Mouse (Mus musculus) stomach, embryonic 16.5 days (tissue): ENCODE data around the gene Flnb. TPM values are rescaled to one million over a fixed set of nuclear protein-coding genes. Genes with fewer than 3 reads are reported as not detected.

Experiments used
- ATAC-seq: fragments of 200-750 bp; cut with Nextera tagmentation; 2 replicates; pipeline ENCODE4 v1.8.0; 2017; ENCODE audit warnings: moderate number of reproducible peaks, moderate TSS enrichment; ENCODE audit not compliant: insufficient read depth, low FRiP score
- H3K27ac ChIP-seq: fragments of 300-500 bp; sonication (generic); 2 replicates; pipeline ENCODE4 v1.5.1; 2014; ENCODE audit warnings: low read length
- H3K27me3 ChIP-seq: fragments of 300-500 bp; sonication (generic); 2 replicates; pipeline ENCODE4 v1.6.1; 2014; ENCODE audit warnings: low read length, control low read depth, mixed read lengths; ENCODE audit not compliant: control insufficient read depth, insufficient read depth
- H3K36me3 ChIP-seq: fragments of 300-500 bp; sonication (generic); 2 replicates; pipeline ENCODE4 v1.6.1; 2014; ENCODE audit warnings: low read length; ENCODE audit not compliant: control insufficient read depth, insufficient read depth
- H3K4me1 ChIP-seq: fragments of 300-500 bp; sonication (generic); 2 replicates; pipeline ENCODE4 v1.6.1; 2014; ENCODE audit warnings: low read length, control low read depth, mixed read lengths; ENCODE audit not compliant: control insufficient read depth, insufficient read depth
- H3K4me2 ChIP-seq: fragments of 300-500 bp; sonication (generic); 2 replicates; pipeline ENCODE4 v1.6.1; 2014; ENCODE audit warnings: low read depth, low read length, mixed read lengths
- H3K4me3 ChIP-seq: fragments of 300-500 bp; sonication (generic); replicated peaks from 2 replicates; pipeline ENCODE4 v1.5.1; 2014; ENCODE audit warnings: mild to moderate bottlenecking, low read length
- H3K9ac ChIP-seq: fragments of 300-500 bp; sonication (generic); 2 replicates; pipeline ENCODE4 v1.6.1; 2014; ENCODE audit warnings: low read length
- H3K9me3 ChIP-seq: fragments of 300-500 bp; sonication (generic); replicated peaks from 2 replicates; pipeline ENCODE4 v1.6.1; 2016; ENCODE audit warnings: low read length, control low read depth; ENCODE audit not compliant: control insufficient read depth
- WGBS: fragments of 180-500 bp; shearing (Covaris S2); extraction: QIAGEN DNeasy Blood & Tissue Kit; methylation state at CpG from one replicate; pipeline ENCODE4 v1.1.7; 2014; 5-methylcytosine and 5-hydroxymethylcytosine counted together
- polyA plus RNA-seq: library from polyadenylated mRNA; unstranded; fragments of >200 nt; fragmentation: Nextera tagmentation; extraction: Ambion mirVana; gene quantifications from 2 replicates; pipeline ENCODE4 v1.2.1, GENCODE M21; 2015

The Flnb gene
- polyA plus RNA-seq, 1 experiment from 2014 or later, result 25.8 TPM

DNA sequence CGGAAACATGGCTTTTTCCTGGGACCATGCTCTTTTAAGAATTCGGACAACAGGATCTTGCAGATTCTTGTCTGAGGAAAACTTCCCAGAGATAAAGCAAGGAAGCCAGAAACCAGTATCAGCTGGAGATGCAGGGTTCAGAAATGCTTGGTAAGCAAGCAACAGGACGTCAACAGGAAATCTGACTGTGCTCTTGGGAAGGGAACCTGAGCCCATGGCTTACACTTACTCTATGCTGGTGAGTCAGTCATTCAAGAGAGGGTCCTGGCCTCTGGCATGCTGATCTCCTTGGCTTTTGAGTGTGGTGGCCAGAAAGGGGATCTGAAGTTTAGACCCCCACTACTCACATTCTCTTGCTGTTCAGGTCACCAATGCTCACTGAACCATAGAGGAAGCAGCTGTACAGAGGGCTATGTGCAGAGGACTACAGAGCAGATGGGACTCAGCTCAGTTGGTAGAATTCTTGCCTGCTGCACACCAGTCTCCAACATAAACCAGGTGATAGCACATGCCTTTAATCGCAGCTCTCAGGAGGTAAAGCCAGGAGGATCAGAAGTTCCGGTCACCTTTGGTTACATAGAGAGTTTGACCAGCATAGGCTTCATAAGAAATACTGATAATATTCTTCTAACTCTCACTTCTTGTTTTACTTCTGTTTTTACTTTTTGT lies 173.5 kb downstream of the Flnb start:
- no peak for ATAC-seq
- H3K36me3 ChIP-seq, result no peaks in the 10 kb centered on the region
- WGBS, result 83% methylated on average over 5 of the region's 5 CpGs

DNA sequence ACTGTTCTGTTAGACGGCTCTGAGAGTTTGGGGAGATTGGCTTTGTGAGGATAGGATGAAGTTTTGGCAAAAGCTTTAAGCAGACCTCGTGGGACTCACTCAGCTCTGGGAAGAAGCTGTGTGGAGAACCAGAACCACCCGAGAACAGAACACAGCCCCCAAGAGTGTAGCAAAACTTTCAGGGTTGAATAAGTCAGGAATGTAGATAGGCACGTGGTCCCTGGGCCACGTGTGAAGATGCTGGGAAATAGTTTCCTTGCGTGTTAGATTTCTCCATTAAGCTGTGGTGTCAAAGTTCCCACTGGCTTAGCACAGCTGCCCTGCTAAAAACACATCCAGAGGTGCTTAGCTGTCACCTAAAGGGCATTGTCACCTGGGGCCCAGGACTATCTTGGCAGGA lies 174.4 kb downstream of the Flnb start:
- Histone ChIP-seq H3K27ac (no peak overlapping the region), H3K9me3 (no peaks in the 10 kb centered on the region), H3K9ac (no peak overlapping the region), H3K27me3 (no peaks in the 10 kb centered on the region), H3K4me2 (no peak overlapping the region), H3K4me1 (no peaks in the 10 kb centered on the region), H3K36me3 (no peaks in the 10 kb centered on the region), H3K4me3 (no peak overlapping the region)
- ATAC-seq, result no peak
- 54% methylated on average over 6 of the region's 6 CpGs for WGBS

More for the DNA sequence above, 173.5 kb downstream of the Flnb start:
- no peak overlapping the region for H3K9ac ChIP-seq
- H3K27ac ChIP-seq, result no peak overlapping the region
- no peak overlapping the region for H3K4me3 ChIP-seq
- no peak overlapping the region for H3K4me2 ChIP-seq
- no peaks in the 10 kb centered on the region for H3K9me3 ChIP-seq
- no peaks in the 10 kb centered on the region for H3K4me1 ChIP-seq
- H3K27me3 ChIP-seq, result no peaks in the 10 kb centered on the region

DNA sequence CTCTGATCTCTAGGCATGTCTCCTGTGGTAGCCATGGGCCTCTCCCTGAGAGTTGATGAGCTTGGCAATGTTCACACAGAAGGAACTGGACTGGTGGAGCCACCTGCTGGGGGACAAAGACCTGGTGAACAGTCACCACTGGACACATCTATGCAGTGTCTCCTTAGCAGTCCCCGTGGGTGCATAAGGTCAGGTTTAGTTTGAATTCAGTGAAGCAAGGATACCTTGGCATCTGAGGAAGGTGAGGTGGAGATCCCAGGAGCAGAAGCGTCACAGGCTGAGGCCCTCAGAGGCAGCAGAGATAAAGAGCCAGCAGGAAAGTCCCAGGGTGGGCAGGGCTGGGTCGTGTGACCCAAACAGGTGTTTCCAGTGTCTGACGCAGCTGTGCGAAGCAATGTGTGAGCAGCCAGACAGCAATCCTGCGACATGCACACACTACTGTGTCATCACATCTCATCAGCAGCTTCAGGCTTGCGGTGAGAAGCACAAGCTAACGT lies 176.6 kb downstream of the Flnb start, which contains the start of gene Dnase1l3:
Gene Dnase1l3, minus strand, starts transcription at position 303 of the 497 bp plus-strand sequence.
- peak; percentile 30; the same call in 1 of the 2 replicates for ATAC-seq
- Histone ChIP-seq H3K27me3 (no peaks in the 10 kb centered on the region), H3K4me2 (no peak within 1 kb of the TSS), H3K9me3 (no peaks in the 10 kb centered on the region), H3K36me3 (no peaks in the 10 kb centered on the region), H3K27ac (no peak within 1 kb of the TSS), H3K4me3 (no peak within 1 kb of the TSS), H3K9ac (no peak within 1 kb of the TSS), H3K4me1 (no peaks in the 10 kb centered on the region)
- 49% methylated on average over 8 of the region's 8 CpGs for WGBS

DNA sequence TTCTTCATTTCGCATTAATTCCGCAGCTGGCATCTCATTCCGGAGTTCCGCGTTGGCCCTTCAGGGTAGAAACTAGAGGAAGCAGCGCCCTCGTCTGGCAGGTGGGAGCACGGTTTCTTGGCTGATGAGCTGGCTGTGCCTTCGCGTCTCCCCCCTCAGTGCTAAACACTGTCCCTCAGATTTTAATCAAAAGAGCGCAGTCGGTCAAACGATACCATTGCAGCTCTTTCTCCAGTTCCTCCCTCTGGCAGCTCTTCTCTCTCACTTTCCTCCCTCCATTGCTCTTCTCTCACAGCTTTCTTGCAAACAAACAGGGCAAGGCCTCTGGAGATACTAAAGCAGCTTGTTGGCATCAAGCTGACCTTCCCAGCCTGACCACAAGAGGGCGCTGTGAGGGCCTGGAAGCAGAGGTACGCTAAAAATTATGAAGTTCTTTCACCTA lies 179.5 kb downstream of the Flnb start:
- Histone ChIP-seq H3K36me3 (no peaks in the 10 kb centered on the region), H3K4me2 (peak overlapping the region; percentile 34), H3K27me3 (no peaks in the 10 kb centered on the region), H3K4me1 (no peaks in the 10 kb centered on the region), H3K4me3 (0 out of 2 replicates have a peak overlapping the region, but pooled peaks have one; percentile 3), H3K9ac (peak overlapping the region; percentile 29), H3K9me3 (no peaks in the 10 kb centered on the region), H3K27ac (no peak overlapping the region)
- ATAC-seq, result no peak
- WGBS, result 2% methylated on average over 15 of the region's 15 CpGs

DNA sequence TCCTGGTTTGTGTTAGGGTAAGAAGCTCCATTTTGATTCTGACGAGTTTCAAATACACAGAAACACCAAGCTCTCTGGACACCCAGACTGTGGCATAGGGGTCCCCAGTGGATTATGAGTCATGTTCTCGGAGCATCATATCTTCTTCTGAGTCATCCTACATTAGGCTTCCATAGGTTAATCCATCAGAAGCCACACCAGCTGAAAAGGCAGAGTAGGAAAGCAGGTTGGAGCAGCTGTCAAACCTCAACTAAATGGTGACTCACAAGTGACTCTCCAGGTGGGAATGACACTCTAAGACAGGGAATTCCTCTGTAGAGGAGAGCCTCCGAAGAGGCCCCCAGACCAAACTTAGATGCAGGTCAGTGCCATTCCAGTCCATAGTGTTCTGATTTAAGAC lies 181.3 kb downstream of the Flnb start:
- WGBS, result 62% methylated on average over 3 of the region's 3 CpGs
- H3K9ac ChIP-seq, result no peak overlapping the region

DNA sequence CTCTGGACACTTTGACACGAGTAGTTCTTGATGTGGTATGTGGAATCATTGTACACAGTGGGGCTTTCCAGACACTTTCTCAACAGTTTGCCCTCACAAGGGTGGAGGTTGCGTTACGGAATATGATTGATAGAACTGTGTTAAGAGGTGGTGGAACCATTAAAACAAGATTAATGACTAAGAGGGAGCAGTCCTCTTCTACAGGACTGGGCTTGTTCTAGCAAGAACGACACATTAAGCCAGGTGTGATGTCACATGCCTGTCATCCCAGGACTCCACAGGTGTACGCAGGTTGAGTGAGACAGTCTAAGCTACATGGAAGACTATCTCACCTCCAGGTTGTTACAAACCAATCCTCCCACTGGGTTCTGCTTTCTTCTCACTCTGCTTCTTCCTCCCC lies 181.7 kb downstream of the Flnb start:
- no peaks in the 10 kb centered on the region for H3K9me3 ChIP-seq
- H3K4me2 ChIP-seq, result no peak overlapping the region
- H3K36me3 ChIP-seq, result no peaks in the 10 kb centered on the region
- 0 out of 2 replicates have a peak, but pooled peaks cover 11% of the 10 kb centered on the region for H3K4me1 ChIP-seq
- no peaks in the 10 kb centered on the region for H3K27me3 ChIP-seq
- peak; percentile 23; the same call in 1 of the 2 replicates for ATAC-seq
- H3K4me3 ChIP-seq, result no peak overlapping the region
- WGBS, result 63% methylated on average over 5 of the region's 5 CpGs
- peak overlapping the region; percentile 39; the same call in 1 of the 2 replicates for H3K27ac ChIP-seq
- no peak overlapping the region for H3K9ac ChIP-seq

More for the DNA sequence above, 181.3 kb downstream of the Flnb start:
- no peak overlapping the region for H3K4me3 ChIP-seq
- H3K27ac ChIP-seq, result peak overlapping the region; percentile 39; the same call in 1 of the 2 replicates
- 0 out of 2 replicates have a peak, but pooled peaks cover 8% of the 10 kb centered on the region for H3K4me1 ChIP-seq
- no peaks in the 10 kb centered on the region for H3K9me3 ChIP-seq
- H3K36me3 ChIP-seq, result no peaks in the 10 kb centered on the region
- H3K27me3 ChIP-seq, result no peaks in the 10 kb centered on the region
- ATAC-seq, result no peak
- no peak overlapping the region for H3K4me2 ChIP-seq

DNA sequence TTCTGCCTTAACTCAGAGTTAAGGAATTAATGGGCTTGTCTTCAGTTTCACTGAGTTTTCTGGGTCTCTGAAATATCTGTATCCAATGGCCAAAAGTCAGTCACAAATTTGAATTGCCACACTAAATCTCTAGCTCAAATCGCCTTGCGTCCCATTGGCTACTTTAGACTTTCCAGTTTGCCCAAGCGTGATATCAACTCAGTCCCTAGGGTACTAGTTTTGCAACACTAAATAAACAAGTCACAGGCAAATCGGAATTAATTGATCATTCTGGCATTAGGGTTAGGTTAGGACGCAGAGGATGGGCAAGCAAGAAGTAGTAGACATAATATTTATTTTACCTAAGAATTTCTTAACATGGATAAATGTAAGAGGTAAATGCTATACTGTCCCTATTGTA lies 182.5 kb downstream of the Flnb start:
- Histone ChIP-seq H3K9ac (no peak overlapping the region), H3K4me2 (no peak overlapping the region), H3K27ac (no peak overlapping the region), H3K4me3 (no peak overlapping the region), H3K4me1 (0 out of 2 replicates have a peak, but pooled peaks cover 11% of the 10 kb centered on the region), H3K27me3 (no peaks in the 10 kb centered on the region), H3K9me3 (no peaks in the 10 kb centered on the region), H3K36me3 (no peaks in the 10 kb centered on the region)
- ATAC-seq, result no peak
- WGBS, result 74% methylated on average over 5 of the region's 5 CpGs

Other genes starting within 250 kb of the Flnb start
- 0.45 and 0.59 TPM in 2 replicates for gene Gm3558, start 249.4 kb upstream of the Flnb start, polyA plus RNA-seq
- not detected in 2 replicates for gene Gm10338, start 222.4 kb upstream of the Flnb start, polyA plus RNA-seq
- gene Gm10128, start 174.0 kb upstream of the Flnb start, polyA plus RNA-seq, result not detected in 2 replicates
- gene Gm26661, start 26.4 kb upstream of the Flnb start, polyA plus RNA-seq, result not detected in 2 replicates
- not detected in 2 replicates for gene Gm45521, start 139.3 kb downstream of the Flnb start, polyA plus RNA-seq
- gene Dnase1l3, start 176.6 kb downstream of the Flnb start, polyA plus RNA-seq, result 2.3 and 3.0 TPM in 2 replicates
- gene Abhd6, start 184.9 kb downstream of the Flnb start, polyA plus RNA-seq, result 28.3 and 34.6 TPM in 2 replicates